ENCODE assay signal across 10 mouse cellular contexts in the genomic region with DNA sequence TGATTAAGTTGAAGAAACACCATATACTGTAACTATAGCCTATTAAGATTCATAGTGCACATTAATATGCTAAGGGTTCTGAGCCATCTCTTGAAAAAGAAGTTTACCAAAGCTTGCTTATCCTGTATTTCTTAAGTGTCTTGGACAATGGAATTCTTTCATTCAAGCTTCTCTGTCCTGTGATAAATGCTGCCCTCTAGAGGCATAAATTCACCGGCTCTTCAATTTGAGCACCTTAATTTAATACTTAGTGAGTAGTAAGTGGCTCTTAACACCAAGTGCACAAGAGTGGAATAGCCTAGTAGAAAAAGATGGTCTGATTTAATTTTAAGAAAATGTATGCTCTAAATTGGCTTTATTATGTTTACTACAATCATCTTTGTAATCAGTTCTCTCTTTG. TPM values are rescaled to one million over a fixed set of nuclear protein-coding genes. Genes with fewer than 3 reads are reported as not detected.
DNase-seq lines count a peak whose midpoint lies in the region; ATAC-seq and TF ChIP-seq lines count a peak whose summit lies in the region.
"Had no signal": no experiment of that assay in that cellular context is flagged by ENCODE, and none has a peak within 500 bp of the region (broad histone marks: within the 10 kb centered on the region; RNA-seq: fewer than 3 reads in every experiment).

No protein-coding gene starts in this region.

- H3K9me3 ChIP-seq in hindbrain, postnatal 0 days (ENCODE audit: low read length) = no peaks in the 10 kb centered on the region
- H3K9me3 ChIP-seq in hindbrain, embryonic 13.5 days = no peaks in the 10 kb centered on the region
- H3K9me3 ChIP-seq: limb, embryonic 15.5 days; stomach, embryonic 15.5 days had no signal

- no peaks in the 10 kb centered on the region for H3K4me1 ChIP-seq in hindbrain, postnatal 0 days (ENCODE audit: insufficient read depth, low read length)
- no peaks in the 10 kb centered on the region for H3K4me1 ChIP-seq in hindbrain, embryonic 13.5 days (replicated peaks)
- H3K4me1 ChIP-seq: limb, embryonic 15.5 days; stomach, embryonic 15.5 days had no signal

- DNase-seq in hindbrain, postnatal 0 days (ENCODE audit: low spot score) = peak; percentile 87
- DNase-seq in CD4-positive, CD25-positive, alpha-beta regulatory T cell, adult 2 months (ENCODE audit: low read depth, low spot score) = peak; percentile 75
- DNase-seq in adrenal gland, postnatal 10 days = peak; percentile 69
- DNase-seq in large intestine, adult 2 months (ENCODE audit: low read depth, low spot score) = peak; percentile 37

- peak; percentile 74 for TF ChIP-seq CTCF in hindbrain, postnatal 0 days (IDR thresholded peaks at IDR 0.05; ENCODE audit: low read depth)

- WGBS in hindbrain, postnatal 0 days = 22% methylated on average over 1 of the region's 1 CpGs
- 48% methylated on average over 1 of the region's 1 CpGs for WGBS in hindbrain, embryonic 13.5 days
- 23% methylated on average over 1 of the region's 1 CpGs for WGBS in large intestine, adult 2 months

- no peak overlapping the region for H3K27ac ChIP-seq in hindbrain, postnatal 0 days
- H3K27ac ChIP-seq in hindbrain, embryonic 13.5 days = no peak overlapping the region
- H3K27ac ChIP-seq: limb, embryonic 15.5 days; stomach, embryonic 15.5 days had no signal

- no peak overlapping the region for H3K4me3 ChIP-seq in hindbrain, postnatal 0 days (ENCODE audit: low read length)
- H3K4me3 ChIP-seq in hindbrain, embryonic 13.5 days = no peak overlapping the region
- H3K4me3 ChIP-seq: limb, embryonic 15.5 days; stomach, embryonic 15.5 days had no signal

- H3K36me3 ChIP-seq in hindbrain, postnatal 0 days (ENCODE audit: insufficient read depth, low read length) = no peaks in the 10 kb centered on the region
- H3K36me3 ChIP-seq in hindbrain, embryonic 13.5 days = no peaks in the 10 kb centered on the region
- H3K36me3 ChIP-seq: limb, embryonic 15.5 days; stomach, embryonic 15.5 days had no signal

- H3K9ac ChIP-seq in hindbrain, postnatal 0 days (replicated peaks; ENCODE audit: low read length) = no peak overlapping the region
- H3K9ac ChIP-seq in hindbrain, embryonic 13.5 days = no peak overlapping the region
- H3K9ac ChIP-seq: limb, embryonic 15.5 days; stomach, embryonic 15.5 days had no signal

- H3K27me3 ChIP-seq in hindbrain, postnatal 0 days (ENCODE audit: insufficient read depth, low read length) = no peaks in the 10 kb centered on the region
- H3K27me3 ChIP-seq in hindbrain, embryonic 13.5 days = no peaks in the 10 kb centered on the region
- H3K27me3 ChIP-seq: limb, embryonic 15.5 days; stomach, embryonic 15.5 days had no signal

- no peak overlapping the region for H3K4me2 ChIP-seq in hindbrain, postnatal 0 days (ENCODE audit: low read depth, low read length)
- no peak overlapping the region for H3K4me2 ChIP-seq in hindbrain, embryonic 13.5 days
- H3K4me2 ChIP-seq: limb, embryonic 15.5 days; stomach, embryonic 15.5 days had no signal

- peak; percentile 32; the same call in 1 of the 2 replicates for ATAC-seq in hindbrain, postnatal 0 days
- no peak for ATAC-seq in hindbrain, embryonic 13.5 days (ENCODE audit: low FRiP score)
- ATAC-seq in erythroid progenitor cell, adult 5-6 weeks (replicated peaks; ENCODE audit: low FRiP score, poor library complexity, severe bottlenecking) = peak; percentile 63; the same call in 1 of the 2 replicates
- ATAC-seq in megakaryocyte progenitor cell, adult 5-6 weeks (replicated peaks; ENCODE audit: poor library complexity) = peak; percentile 71
- ATAC-seq in granulocyte monocyte progenitor cell, adult 5-6 weeks (replicated peaks; ENCODE audit: poor library complexity, severe bottlenecking) = no peak; the same call in 1 of the 2 replicates

RNA-seq across cellular contexts. Expression of gene Fbxw7, which starts 28.5 kb away (rescaled TPM):
- total RNA-seq in hindbrain, postnatal 0 days (2014; rRNA removed) = 40.6 and 40.7 TPM in 2 replicates
- 39.2 and 40.1 TPM in 2 replicates for polyA plus RNA-seq in hindbrain, postnatal 0 days (2015; fragmentation: Nextera tagmentation; extraction: Ambion mirVana)
- polyA plus RNA-seq in hindbrain, embryonic 13.5 days (2015; fragmentation: Nextera tagmentation; extraction: Ambion mirVana) = 24.4 and 26.1 TPM in 2 replicates
- 10 to 100 TPM; 14.2 to 16.8 TPM for total RNA-seq in adrenal gland, postnatal 10 days (2021)
- total RNA-seq in erythroid progenitor cell, adult 5-6 weeks (2015; ENCODE audit: low replicate concordance) = 9.6 and 14.1 TPM in 2 replicates
- 18.0 and 22.5 TPM in 2 replicates for total RNA-seq in erythroid progenitor cell, adult 5-6 weeks (2017; ENCODE audit: low replicate concordance)
- 3.4 and 3.6 TPM in 2 replicates for polyA plus RNA-seq in large intestine, adult 2 months (2012; rRNA removed)
- 7.5 and 8.4 TPM in 2 replicates for total RNA-seq in megakaryocyte progenitor cell, adult 5-6 weeks (2015)
- total RNA-seq in megakaryocyte progenitor cell, adult 5-6 weeks (2017) = 10.0 and 18.5 TPM in 2 replicates
- total RNA-seq in granulocyte monocyte progenitor cell, adult 5-6 weeks (2014; fragmentation: Nextera tagmentation) = 3.6 and 7.2 TPM in 2 replicates
- 13.3 and 14.8 TPM in 2 replicates for total RNA-seq in granulocyte monocyte progenitor cell, adult 5-6 weeks (2017)

Comparison
In these comparisons a context has a peak if more than half of its experiments do, and no peak if none do; other contexts are left out.
1. ATAC-seq: peak in hindbrain, postnatal 0 days (single experiment), erythroid progenitor cell, adult 5-6 weeks (single experiment) and megakaryocyte progenitor cell, adult 5-6 weeks (single experiment); none in hindbrain, embryonic 13.5 days (single experiment) and granulocyte monocyte progenitor cell, adult 5-6 weeks (single experiment).
2. DNase-seq: peak in every context shown above with its lines; median percentile 87 in hindbrain, postnatal 0 days; 75 in CD4-positive, CD25-positive, alpha-beta regulatory T cell, adult 2 months; 69 in adrenal gland, postnatal 10 days; 37 in large intestine, adult 2 months.